Mouse (Mus musculus) hindbrain, postnatal 0 days (tissue): ENCODE measurements at regions not wholly inside any gene's neighbourhood (a gene's known extent, or its start where the extent isn't known, plus 50 kb on each side); places are given as distances from the start of the nearest gene placed in this dataset.
A peak's percentile ranks its signal among the peaks of the same experiment; 100 is the strongest.

Experiments
- ATAC-seq: fragments of 200-750 bp; cut with Nextera tagmentation; 2 replicates; pipeline ENCODE4 v1.8.0; 2017; ENCODE audit warnings: mild to moderate bottlenecking, moderate TSS enrichment, moderate library complexity
- DNase-seq: peaks from one replicate; pipeline ENCODE4 v3.0.0-alpha.2; 2015; ENCODE audit warnings: low spot score
- H3K27ac ChIP-seq: fragments of 300-500 bp; sonication (generic); 2 replicates; pipeline ENCODE4 v1.5.1; 2014; ENCODE audit warnings: mild to moderate bottlenecking
- H3K27me3 ChIP-seq: fragments of 300-500 bp; sonication (generic); 2 replicates; pipeline ENCODE4 v1.6.1; 2014; ENCODE audit warnings: low read length, mixed read lengths; ENCODE audit not compliant: insufficient read depth
- H3K36me3 ChIP-seq: fragments of 300-500 bp; sonication (generic); 2 replicates; pipeline ENCODE4 v1.6.1; 2014; ENCODE audit warnings: low read length, mixed read lengths; ENCODE audit not compliant: insufficient read depth
- H3K4me1 ChIP-seq: fragments of 300-500 bp; sonication (generic); 2 replicates; pipeline ENCODE4 v1.6.1; 2014; ENCODE audit warnings: antibody characterized with exemption, low read length, mixed read lengths; ENCODE audit not compliant: insufficient read depth
- H3K4me2 ChIP-seq: fragments of 300-500 bp; sonication (generic); 2 replicates; pipeline ENCODE4 v1.6.1; 2014; ENCODE audit warnings: low read depth, mild to moderate bottlenecking, low read length, moderate library complexity, mixed read lengths
- H3K4me3 ChIP-seq: fragments of 300-500 bp; sonication (generic); 2 replicates; pipeline ENCODE4 v1.5.1; 2014; ENCODE audit warnings: low read length
- H3K9ac ChIP-seq: fragments of 300-500 bp; sonication (generic); replicated peaks from 2 replicates; pipeline ENCODE4 v1.6.1; 2014; ENCODE audit warnings: mild to moderate bottlenecking, low read length, moderate library complexity, mixed read lengths
- H3K9me3 ChIP-seq: fragments of 300-500 bp; sonication (generic); 2 replicates; pipeline ENCODE4 v1.6.1; 2016; ENCODE audit warnings: low read length, mixed read lengths
- CTCF ChIP-seq: IDR thresholded peaks from 2 replicates; pipeline ENCODE4 v1.5.1; 2016; ENCODE audit warnings: antibody characterized with exemption, control low read depth, low read depth
- WGBS: fragments of 180-500 bp; shearing (Covaris S2); extraction: QIAGEN DNeasy Blood & Tissue Kit; methylation state at CpG from one replicate; pipeline ENCODE4 v1.1.7; 2014; 5-methylcytosine and 5-hydroxymethylcytosine counted together

GRCm38 (mm10) chr4:32187154-32187553 is 51.5 kb upstream of the Bach2 start:
- WGBS, result 61% methylated on average over 4 of the region's 4 CpGs
- H3K36me3 ChIP-seq, result no peaks in the 10 kb centered on the region
- no peaks in the 10 kb centered on the region for H3K4me1 ChIP-seq
- no peak for ATAC-seq
- no peaks in the 10 kb centered on the region for H3K27me3 ChIP-seq
- no peaks in the 10 kb centered on the region for H3K9me3 ChIP-seq
- H3K4me2 ChIP-seq, result no peak overlapping the region
- DNase-seq, result no peak
- no peak overlapping the region for H3K4me3 ChIP-seq
- TF ChIP-seq CTCF, result no peak
- no peak overlapping the region for H3K9ac ChIP-seq
- H3K27ac ChIP-seq, result no peak overlapping the region

GRCm38 (mm10) chr4:32188076-32188475 is 50.5 kb upstream of the Bach2 start:
- no peak for TF ChIP-seq CTCF
- ATAC-seq (no peak), DNase-seq (no peak)
- H3K4me3 ChIP-seq, result no peak overlapping the region
- WGBS, result 85% methylated on average over 1 of the region's 1 CpGs
- no peaks in the 10 kb centered on the region for H3K9me3 ChIP-seq
- H3K4me2 ChIP-seq, result no peak overlapping the region
- no peaks in the 10 kb centered on the region for H3K27me3 ChIP-seq
- H3K36me3 ChIP-seq, result no peaks in the 10 kb centered on the region
- H3K4me1 ChIP-seq, result no peaks in the 10 kb centered on the region
- no peak overlapping the region for H3K9ac ChIP-seq
- H3K27ac ChIP-seq, result no peak overlapping the region

GRCm38 (mm10) chr4:32188752-32189415 is 49.7 kb upstream of the Bach2 start:
- no peak overlapping the region for H3K4me3 ChIP-seq
- H3K4me1 ChIP-seq, result no peaks in the 10 kb centered on the region
- no peaks in the 10 kb centered on the region for H3K9me3 ChIP-seq
- no peaks in the 10 kb centered on the region for H3K36me3 ChIP-seq
- H3K9ac ChIP-seq, result no peak overlapping the region
- no peak overlapping the region for H3K27ac ChIP-seq
- H3K27me3 ChIP-seq, result no peaks in the 10 kb centered on the region
- no peak for TF ChIP-seq CTCF
- 59% methylated on average over 8 of the region's 8 CpGs for WGBS
- DNase-seq (no peak), ATAC-seq (peak; percentile 49)
- H3K4me2 ChIP-seq, result no peak overlapping the region
